Mouse (Mus musculus): ENCODE data around the gene Stac. TPM values are rescaled to one million over a fixed set of nuclear protein-coding genes. Genes with fewer than 3 reads are reported as not detected.

Stac gene
- total RNA-seq, 1 experiment from 2014 or later, result 0.47 TPM

- ATAC-seq (ENCODE audit: extremely low read depth, insufficient number of reproducible peaks, low FRiP score, poor library complexity, severe bottlenecking), result no peak
Measured at GRCm38 (mm10) chr9:111621191-111621590, 69.0 kb downstream of the Stac start.

- ATAC-seq (ENCODE audit: extremely low read depth, insufficient number of reproducible peaks, low FRiP score, poor library complexity, severe bottlenecking), result no peak
Measured at GRCm38 (mm10) chr9:111611341-111611740, 78.8 kb downstream of the Stac start.

GRCm38 (mm10) chr9:111608762-111609161 is 81.4 kb downstream of the Stac start:
- ATAC-seq (ENCODE audit: extremely low read depth, insufficient number of reproducible peaks, low FRiP score, poor library complexity, severe bottlenecking), result no peak

GRCm38 (mm10) chr9:111606603-111607002 is 83.5 kb downstream of the Stac start:
- ATAC-seq (ENCODE audit: extremely low read depth, insufficient number of reproducible peaks, low FRiP score, poor library complexity, severe bottlenecking), result no peak

GRCm38 (mm10) chr9:111587527-111587926 is 102.6 kb downstream of the Stac start:
- ATAC-seq (ENCODE audit: extremely low read depth, insufficient number of reproducible peaks, low FRiP score, poor library complexity, severe bottlenecking), result no peak

- ATAC-seq (ENCODE audit: extremely low read depth, insufficient number of reproducible peaks, low FRiP score, poor library complexity, severe bottlenecking), result no peak
Measured at GRCm38 (mm10) chr9:111578784-111579183, 111.4 kb downstream of the Stac start.

GRCm38 (mm10) chr9:111577453-111577852 is 112.7 kb downstream of the Stac start:
- peak; percentile 78; the same call in 1 of the 2 replicates for ATAC-seq (ENCODE audit: extremely low read depth, insufficient number of reproducible peaks, low FRiP score, poor library complexity, severe bottlenecking)

- ATAC-seq (ENCODE audit: extremely low read depth, insufficient number of reproducible peaks, low FRiP score, poor library complexity, severe bottlenecking), result no peak
Measured at GRCm38 (mm10) chr9:111575889-111576288, 114.3 kb downstream of the Stac start.

GRCm38 (mm10) chr9:111573836-111574235 is 116.3 kb downstream of the Stac start:
- no peak for ATAC-seq (ENCODE audit: extremely low read depth, insufficient number of reproducible peaks, low FRiP score, poor library complexity, severe bottlenecking)

- ATAC-seq (ENCODE audit: extremely low read depth, insufficient number of reproducible peaks, low FRiP score, poor library complexity, severe bottlenecking), result peak; percentile 59
Measured at GRCm38 (mm10) chr9:111571619-111572018, 118.5 kb downstream of the Stac start.

GRCm38 (mm10) chr9:111564176-111564575 is 126.0 kb downstream of the Stac start:
- no peak for ATAC-seq (ENCODE audit: extremely low read depth, insufficient number of reproducible peaks, low FRiP score, poor library complexity, severe bottlenecking)

- ATAC-seq (ENCODE audit: extremely low read depth, insufficient number of reproducible peaks, low FRiP score, poor library complexity, severe bottlenecking), result peak; percentile 44; the same call in 1 of the 2 replicates
Measured at GRCm38 (mm10) chr9:111563226-111563625, 126.9 kb downstream of the Stac start.

- ATAC-seq (ENCODE audit: extremely low read depth, insufficient number of reproducible peaks, low FRiP score, poor library complexity, severe bottlenecking), result peak; percentile 37; the same call in 1 of the 2 replicates
Measured at GRCm38 (mm10) chr9:111562217-111562988, 127.7 kb downstream of the Stac start.

GRCm38 (mm10) chr9:111556699-111557098 is 133.4 kb downstream of the Stac start:
- no peak for ATAC-seq (ENCODE audit: extremely low read depth, insufficient number of reproducible peaks, low FRiP score, poor library complexity, severe bottlenecking)

- ATAC-seq (ENCODE audit: extremely low read depth, insufficient number of reproducible peaks, low FRiP score, poor library complexity, severe bottlenecking), result no peak
Measured at GRCm38 (mm10) chr9:111552865-111553264, 137.3 kb downstream of the Stac start.

GRCm38 (mm10) chr9:111551461-111552190 is 138.5 kb downstream of the Stac start:
- peak; percentile 50; the same call in 1 of the 2 replicates for ATAC-seq (ENCODE audit: extremely low read depth, insufficient number of reproducible peaks, low FRiP score, poor library complexity, severe bottlenecking)

GRCm38 (mm10) chr9:111550963-111551321 is 139.2 kb downstream of the Stac start:
- no peak for ATAC-seq (ENCODE audit: extremely low read depth, insufficient number of reproducible peaks, low FRiP score, poor library complexity, severe bottlenecking)

- no peak for ATAC-seq (ENCODE audit: extremely low read depth, insufficient number of reproducible peaks, low FRiP score, poor library complexity, severe bottlenecking)
Measured at GRCm38 (mm10) chr9:111550281-111550962, 139.7 kb downstream of the Stac start.

- no peak for ATAC-seq (ENCODE audit: extremely low read depth, insufficient number of reproducible peaks, low FRiP score, poor library complexity, severe bottlenecking)
Measured at GRCm38 (mm10) chr9:111542663-111543062, 147.5 kb downstream of the Stac start.
